Mouse (Mus musculus) limb, embryonic 11.5 days (tissue): ENCODE measurements around the gene Ubr1. TPM values are rescaled to one million over a fixed set of nuclear protein-coding genes. Genes with fewer than 3 reads are reported as not detected.

Source experiments
- ATAC-seq: fragments of 200-750 bp; cut with Nextera tagmentation; 2 replicates; pipeline ENCODE4 v1.8.0; 2017; ENCODE audit warnings: low read depth; ENCODE audit not compliant: insufficient number of reproducible peaks, low FRiP score, low TSS enrichment
- DNase-seq: peaks from one replicate; pipeline ENCODE4 v3.0.0-alpha.2; 2015; ENCODE audit warnings: low spot score
- H3K27ac ChIP-seq: fragments of 300-500 bp; sonication (generic); replicated peaks from 2 replicates; pipeline ENCODE4 v1.5.1; 2014; ENCODE audit warnings: low read depth, mild to moderate bottlenecking, low read length
- H3K27me3 ChIP-seq: fragments of 300-500 bp; sonication (generic); 2 replicates; pipeline ENCODE4 v1.6.1; 2014; ENCODE audit warnings: mild to moderate bottlenecking, low read length, mixed read lengths; ENCODE audit not compliant: control insufficient read depth, insufficient read depth
- H3K36me3 ChIP-seq: fragments of 300-500 bp; sonication (generic); 2 replicates; pipeline ENCODE4 v1.6.1; 2014; ENCODE audit warnings: mild to moderate bottlenecking, low read length, moderate library complexity, mixed read lengths; ENCODE audit not compliant: control insufficient read depth, insufficient read depth
- H3K4me1 ChIP-seq: fragments of 300-500 bp; sonication (generic); 2 replicates; pipeline ENCODE4 v1.6.1; 2014; ENCODE audit warnings: low read length, mixed read lengths; ENCODE audit not compliant: control insufficient read depth, insufficient read depth
- H3K4me2 ChIP-seq: fragments of 300-500 bp; sonication (generic); 2 replicates; pipeline ENCODE4 v1.6.1; 2014; ENCODE audit warnings: low read depth, mild to moderate bottlenecking, moderate library complexity; ENCODE audit not compliant: severe bottlenecking
- H3K4me3 ChIP-seq: fragments of 300-500 bp; sonication (generic); 2 replicates; pipeline ENCODE4 v1.5.1; 2014; ENCODE audit warnings: low read depth, low read length
- H3K9ac ChIP-seq: fragments of 300-500 bp; sonication (generic); 2 replicates; pipeline ENCODE4 v1.6.1; 2014; ENCODE audit warnings: mild to moderate bottlenecking, low read length
- H3K9me3 ChIP-seq: fragments of 300-500 bp; sonication (generic); 2 replicates; pipeline ENCODE4 v1.6.1; 2016; ENCODE audit warnings: low read length; ENCODE audit not compliant: control insufficient read depth
- WGBS: fragments of 180-500 bp; shearing (Covaris S2); extraction: QIAGEN DNeasy Blood & Tissue Kit; methylation state at CpG from one replicate; pipeline ENCODE4 v1.1.7; 2014; 5-methylcytosine and 5-hydroxymethylcytosine counted together
- microRNA-seq: library from miRNA; unstranded; fragments of <30 nt; microRNA quantifications from one replicate; pipeline ENCODE4, GENCODE M21; 2016
- polyA plus RNA-seq: library from polyadenylated mRNA; unstranded; fragments of >200 nt; fragmentation: Nextera tagmentation; extraction: Ambion mirVana; gene quantifications from 2 replicates; pipeline ENCODE4 v1.2.1, GENCODE M21; 2014

Ubr1 gene
- polyA plus RNA-seq, 1 experiment from 2014 or later = 23.2 TPM

GRCm38 (mm10) chr2:120841211-120841610 is 129.3 kb downstream of the Ubr1 start:
- DNase-seq = no peak
- 88% methylated on average over 1 of the region's 1 CpGs for WGBS
- no peak overlapping the region for H3K27ac ChIP-seq
- H3K4me2 ChIP-seq = no peak overlapping the region
- H3K27me3 ChIP-seq = no peaks in the 10 kb centered on the region
- H3K9ac ChIP-seq = no peak overlapping the region
- ATAC-seq = no peak
- no peaks in the 10 kb centered on the region for H3K4me1 ChIP-seq
- no peaks in the 10 kb centered on the region for H3K9me3 ChIP-seq
- no peaks in the 10 kb centered on the region for H3K36me3 ChIP-seq
- H3K4me3 ChIP-seq = no peak overlapping the region

- Histone ChIP-seq H3K27me3 (no peaks in the 10 kb centered on the region), H3K9ac (no peak overlapping the region), H3K36me3 (no peaks in the 10 kb centered on the region), H3K4me2 (no peak overlapping the region), H3K9me3 (no peaks in the 10 kb centered on the region), H3K4me1 (no peaks in the 10 kb centered on the region), H3K27ac (no peak overlapping the region), H3K4me3 (no peak overlapping the region)
- no peak for DNase-seq
- 96% methylated on average over 4 of the region's 4 CpGs for WGBS
- ATAC-seq = no peak
Measured at GRCm38 (mm10) chr2:120835167-120835566, 135.3 kb downstream of the Ubr1 start.

- WGBS = 64% methylated on average over 1 of the region's 1 CpGs
- Histone ChIP-seq H3K4me3 (no peak overlapping the region), H3K4me1 (no peaks in the 10 kb centered on the region), H3K27me3 (no peaks in the 10 kb centered on the region), H3K9me3 (no peaks in the 10 kb centered on the region), H3K27ac (no peak overlapping the region), H3K9ac (no peak overlapping the region), H3K4me2 (no peak overlapping the region), H3K36me3 (no peaks in the 10 kb centered on the region)
- DNase-seq = no peak
- no peak for ATAC-seq
Measured at GRCm38 (mm10) chr2:120826936-120827638, 143.4 kb downstream of the Ubr1 start.

Small RNA genes within 50 kb of the gene (microRNA-seq; reads per million reads assigned to microRNA genes)
- not detected for gene Gm44325

Other genes starting within 250 kb of the Ubr1 start
- gene Cdan1, start 120.6 kb downstream of the Ubr1 start, polyA plus RNA-seq = 6.8 and 8.1 TPM in 2 replicates
- 5.9 and 7.1 TPM in 2 replicates for gene Ttbk2, start 120.1 kb downstream of the Ubr1 start, polyA plus RNA-seq
- 0.93 and 1.9 TPM in 2 replicates for gene Tmem62, start 6.3 kb upstream of the Ubr1 start, polyA plus RNA-seq
- gene Ccndbp1, start 37.7 kb upstream of the Ubr1 start, polyA plus RNA-seq = 32.7 and 36.6 TPM in 2 replicates
- 3.0 and 4.8 TPM in 2 replicates for gene Epb42, start 66.4 kb upstream of the Ubr1 start, polyA plus RNA-seq
- not detected in 2 replicates for gene Tgm5, start 115.1 kb upstream of the Ubr1 start, polyA plus RNA-seq
- gene Tgm7, start 139.1 kb upstream of the Ubr1 start, polyA plus RNA-seq = not detected in 2 replicates
- gene Adal, start 169.7 kb upstream of the Ubr1 start, polyA plus RNA-seq = 23.0 and 24.6 TPM in 2 replicates
- gene Lcmt2, start 169.9 kb upstream of the Ubr1 start, polyA plus RNA-seq = 19.6 and 22.6 TPM in 2 replicates
- gene Tubgcp4, start 199.9 kb upstream of the Ubr1 start, polyA plus RNA-seq = 67.2 and 72.9 TPM in 2 replicates
- 11.7 and 12.6 TPM in 2 replicates for gene Zscan29, start 200.4 kb upstream of the Ubr1 start, polyA plus RNA-seq